27 mouse cellular contexts compared by ENCODE assay signal in genomic region chr19:11785409-11786154, GRCm38 (mm10). TPM values are rescaled to one million over a fixed set of nuclear protein-coding genes. Genes with fewer than 3 reads are reported as not detected.
DNase-seq lines count a peak whose midpoint lies in the region; ATAC-seq lines count a peak whose summit lies in the region.
"Had no signal": no experiment of that assay in that cellular context is flagged by ENCODE, and none has a peak within 500 bp of the region (broad histone marks: within the 10 kb centered on the region; RNA-seq: fewer than 3 reads in every experiment).

No protein-coding gene starts in this region.

- 88% methylated on average over 14 of the region's 14 CpGs for WGBS in embryonic facial prominence, embryonic 13.5 days
- WGBS in embryonic facial prominence, embryonic 10.5 days: 91% methylated on average over 14 of the region's 14 CpGs
- WGBS in heart, embryonic 10.5 days: 89% methylated on average over 14 of the region's 14 CpGs
- 81% methylated on average over 14 of the region's 14 CpGs for WGBS in kidney, embryonic 15.5 days

- no peaks in the 10 kb centered on the region for H3K27me3 ChIP-seq in embryonic facial prominence, embryonic 13.5 days
- H3K27me3 ChIP-seq in embryonic facial prominence, embryonic 10.5 days (replicated peaks; ENCODE audit: low read depth, poor library complexity, severe bottlenecking): no peaks in the 10 kb centered on the region
- no peaks in the 10 kb centered on the region for H3K27me3 ChIP-seq in heart, embryonic 10.5 days (ENCODE audit: insufficient read depth, poor library complexity, severe bottlenecking)
- no peaks in the 10 kb centered on the region for H3K27me3 ChIP-seq in kidney, embryonic 15.5 days
- H3K27me3 ChIP-seq: CH12.LX; forebrain, embryonic 13.5 days; forebrain, embryonic 15.5 days; Patski had no signal

- no peak overlapping the region for H3K4me3 ChIP-seq in embryonic facial prominence, embryonic 13.5 days
- no peak overlapping the region for H3K4me3 ChIP-seq in embryonic facial prominence, embryonic 10.5 days
- H3K4me3 ChIP-seq in heart, embryonic 10.5 days: no peak overlapping the region
- H3K4me3 ChIP-seq in kidney, embryonic 15.5 days (replicated peaks): no peak overlapping the region
- H3K4me3 ChIP-seq: forebrain, embryonic 13.5 days; forebrain, embryonic 15.5 days had no signal

- no peaks in the 10 kb centered on the region for H3K36me3 ChIP-seq in embryonic facial prominence, embryonic 13.5 days
- no peaks in the 10 kb centered on the region for H3K36me3 ChIP-seq in embryonic facial prominence, embryonic 10.5 days (replicated peaks)
- H3K36me3 ChIP-seq in heart, embryonic 10.5 days: 0 out of 2 replicates have a peak, but pooled peaks cover 4% of the 10 kb centered on the region
- H3K36me3 ChIP-seq in kidney, embryonic 15.5 days: peaks cover 38% of the 10 kb centered on the region
- H3K36me3 ChIP-seq: forebrain, embryonic 15.5 days; G1E had no signal

- 0 out of 2 replicates have a peak, but pooled peaks have one; percentile 52 for ATAC-seq in embryonic facial prominence, embryonic 13.5 days (ENCODE audit: insufficient number of reproducible peaks, insufficient read depth, low FRiP score, low TSS enrichment, low read depth)
- ATAC-seq in kidney, embryonic 15.5 days (replicated peaks; ENCODE audit: low FRiP score): 0 out of 2 replicates have a peak, but pooled peaks have one; percentile 54
- ATAC-seq: activated CD4-positive, CD25-positive, alpha-beta regulatory T cell, adult 4 months; CD4-positive, CD25-positive, alpha-beta regulatory T cell, adult 4 months; forebrain, embryonic 13.5 days; forebrain, embryonic 15.5 days; forebrain, postnatal 0 days; Patski had no signal

- H3K4me1 ChIP-seq in embryonic facial prominence, embryonic 13.5 days: no peaks in the 10 kb centered on the region
- H3K4me1 ChIP-seq in embryonic facial prominence, embryonic 10.5 days: no peaks in the 10 kb centered on the region
- no peaks in the 10 kb centered on the region for H3K4me1 ChIP-seq in heart, embryonic 10.5 days
- H3K4me1 ChIP-seq in kidney, embryonic 15.5 days: 0 out of 2 replicates have a peak, but pooled peaks cover 5% of the 10 kb centered on the region
- H3K4me1 ChIP-seq: forebrain, embryonic 13.5 days; forebrain, embryonic 15.5 days had no signal

- H3K9ac ChIP-seq in embryonic facial prominence, embryonic 13.5 days: no peak overlapping the region
- no peak overlapping the region for H3K9ac ChIP-seq in kidney, embryonic 15.5 days
- H3K9ac ChIP-seq: forebrain, embryonic 13.5 days; forebrain, embryonic 15.5 days; forebrain, postnatal 0 days had no signal

- no peak overlapping the region for H3K4me2 ChIP-seq in embryonic facial prominence, embryonic 13.5 days
- no peak overlapping the region for H3K4me2 ChIP-seq in kidney, embryonic 15.5 days
- H3K4me2 ChIP-seq: forebrain, embryonic 13.5 days; forebrain, embryonic 15.5 days had no signal

- no peak overlapping the region for H3K27ac ChIP-seq in embryonic facial prominence, embryonic 13.5 days
- no peak overlapping the region for H3K27ac ChIP-seq in embryonic facial prominence, embryonic 10.5 days (replicated peaks)
- no peak overlapping the region for H3K27ac ChIP-seq in heart, embryonic 10.5 days
- H3K27ac ChIP-seq in kidney, embryonic 15.5 days: no peak overlapping the region
- H3K27ac ChIP-seq: forebrain, embryonic 13.5 days; forebrain, embryonic 15.5 days had no signal

- DNase-seq in embryonic facial prominence, embryonic 10.5 days (ENCODE audit: low spot score): no peak
- DNase-seq in heart, embryonic 10.5 days (ENCODE audit: low spot score): peak; percentile 57
- DNase-seq in heart, adult 9 months (ENCODE audit: low spot score in 2 of 2): no peak
- DNase-seq in kidney, adult 9 months: no peak
- DNase-seq: adrenal gland, adult 8-10 months; adrenal gland, postnatal 14 days; adrenal gland, postnatal 36 days; B cell, adult 2 months; cerebellum, adult 11-12 months; cerebellum, adult 2 months; cerebellum, adult 9-10 months; cerebellum, postnatal 10 days; cerebellum, postnatal 25 days; forebrain, postnatal 0 days had no signal

- H3K9me3 ChIP-seq in embryonic facial prominence, embryonic 13.5 days: no peaks in the 10 kb centered on the region
- H3K9me3 ChIP-seq in embryonic facial prominence, embryonic 10.5 days: no peaks in the 10 kb centered on the region
- no peaks in the 10 kb centered on the region for H3K9me3 ChIP-seq in heart, embryonic 10.5 days
- H3K9me3 ChIP-seq in kidney, embryonic 15.5 days (replicated peaks): no peaks in the 10 kb centered on the region
- H3K9me3 ChIP-seq: forebrain, embryonic 13.5 days; forebrain, embryonic 15.5 days; G1E had no signal

RNA-seq across cellular contexts. Expression of gene Mrpl16, which starts 15.4 kb away (rescaled TPM):
- polyA plus RNA-seq in embryonic facial prominence, embryonic 13.5 days (2015; fragmentation: Nextera tagmentation; extraction: Ambion mirVana): 45.9 and 49.4 TPM in 2 replicates
- polyA plus RNA-seq in embryonic facial prominence, embryonic 10.5 days (2016; fragmentation: Nextera tagmentation; extraction: Ambion mirVana): 58.5 and 59.5 TPM in 2 replicates
- polyA plus RNA-seq in heart, embryonic 10.5 days (2016; fragmentation: Nextera tagmentation; extraction: Ambion mirVana): 73.0 and 74.7 TPM in 2 replicates
- 52.2 and 52.6 TPM in 2 replicates for polyA plus RNA-seq in kidney, embryonic 15.5 days (2015; fragmentation: Nextera tagmentation; extraction: Ambion mirVana)

RNA-seq across cellular contexts. Expression of gene Stx3, which starts 33.6 kb away (rescaled TPM):
- 9.2 and 11.2 TPM in 2 replicates for polyA plus RNA-seq in embryonic facial prominence, embryonic 13.5 days (2015; fragmentation: Nextera tagmentation; extraction: Ambion mirVana)
- polyA plus RNA-seq in embryonic facial prominence, embryonic 10.5 days (2016; fragmentation: Nextera tagmentation; extraction: Ambion mirVana): 9.8 and 10.7 TPM in 2 replicates
- 7.5 and 11.6 TPM in 2 replicates for polyA plus RNA-seq in heart, embryonic 10.5 days (2016; fragmentation: Nextera tagmentation; extraction: Ambion mirVana)
- polyA plus RNA-seq in kidney, embryonic 15.5 days (2015; fragmentation: Nextera tagmentation; extraction: Ambion mirVana): 20.4 TPM in 2 replicates
- polyA plus RNA-seq: G1E had no signal

RNA-seq across cellular contexts. Expression of gene Gif, which starts 38.2 kb away (rescaled TPM):
- polyA plus RNA-seq in embryonic facial prominence, embryonic 13.5 days (2015; fragmentation: Nextera tagmentation; extraction: Ambion mirVana): not detected in 2 replicates
- polyA plus RNA-seq in embryonic facial prominence, embryonic 10.5 days (2016; fragmentation: Nextera tagmentation; extraction: Ambion mirVana): not detected in 2 replicates
- polyA plus RNA-seq in heart, embryonic 10.5 days (2016; fragmentation: Nextera tagmentation; extraction: Ambion mirVana): not detected in 2 replicates
- polyA plus RNA-seq in kidney, embryonic 15.5 days (2015; fragmentation: Nextera tagmentation; extraction: Ambion mirVana): not detected in 2 replicates
- polyA plus RNA-seq: activated CD4-positive, CD25-positive, alpha-beta regulatory T cell, adult 4 months; CD4-positive, CD25-positive, alpha-beta regulatory T cell, adult 4 months; cerebellum, adult 2 months; cortical plate, adult 2 months; embryonic facial prominence, embryonic 11.5 days; embryonic facial prominence, embryonic 14.5 days; forebrain, embryonic 11.5 days; forebrain, embryonic 13.5 days; forebrain, embryonic 15.5 days; forebrain, postnatal 0 days; G1E had no signal

RNA-seq across cellular contexts. Expression of gene Olfr1417, which starts 53.4 kb away (rescaled TPM):
- polyA plus RNA-seq in embryonic facial prominence, embryonic 13.5 days (2015; fragmentation: Nextera tagmentation; extraction: Ambion mirVana): not detected in 2 replicates
- not detected in 2 replicates for polyA plus RNA-seq in embryonic facial prominence, embryonic 10.5 days (2016; fragmentation: Nextera tagmentation; extraction: Ambion mirVana)
- polyA plus RNA-seq in heart, embryonic 10.5 days (2016; fragmentation: Nextera tagmentation; extraction: Ambion mirVana): not detected in 2 replicates
- not detected in 2 replicates for polyA plus RNA-seq in kidney, embryonic 15.5 days (2015; fragmentation: Nextera tagmentation; extraction: Ambion mirVana)
- polyA plus RNA-seq: activated CD4-positive, CD25-positive, alpha-beta regulatory T cell, adult 4 months; CD4-positive, CD25-positive, alpha-beta regulatory T cell, adult 4 months; cerebellum, adult 2 months; cortical plate, adult 2 months; embryonic facial prominence, embryonic 11.5 days; embryonic facial prominence, embryonic 14.5 days; forebrain, embryonic 11.5 days; forebrain, embryonic 15.5 days; G1E had no signal
